Mouse (Mus musculus) CH12.LX (cell line): ENCODE measurements at regions not wholly inside any gene's neighbourhood (a gene's known extent, or its start where the extent isn't known, plus 50 kb on each side); places are given as distances from the start of the nearest gene placed in this dataset.
A peak's percentile ranks its signal among the peaks of the same experiment; 100 is the strongest.

Experiments
- DNase-seq: peaks from one replicate; pipeline ENCODE4 v3.0.0-alpha.2; 2013; ENCODE audit errors: extremely low read depth
- H3K27ac ChIP-seq: 2 replicates; pipeline ENCODE4 v1.5.1; 2012; ENCODE audit warnings: low read depth, mild to moderate bottlenecking, control low read depth, moderate library complexity; ENCODE audit not compliant: insufficient read depth
- H3K27me3 ChIP-seq: replicated peaks from 2 replicates; pipeline ENCODE3; 2012; ENCODE audit warnings: inconsistent platforms
- H3K36me3 ChIP-seq, 2 experiments: replicated peaks in 1 of 2; 2 replicates each; pipeline versions ENCODE3 to v1.6.1; 2012; ENCODE audit warnings: inconsistent platforms in 1 of 2, low read length in 1 of 2, mild to moderate bottlenecking in 1 of 2, mixed read lengths in 1 of 2, moderate library complexity in 1 of 2; ENCODE audit not compliant: control insufficient read depth in 1 of 2, insufficient read depth in 1 of 2
- H3K4me1 ChIP-seq, 2 experiments: 2 replicates each; pipeline ENCODE4 v1.6.1; 2012; ENCODE audit warnings: inconsistent platforms in 1 of 2, moderate library complexity in 1 of 2; ENCODE audit not compliant: insufficient read depth in 2 of 2, control insufficient read depth in 1 of 2
- H3K4me2 ChIP-seq: 2 replicates; pipeline ENCODE4 v1.6.1; 2012; ENCODE audit warnings: low read depth, mild to moderate bottlenecking, control low read depth; ENCODE audit not compliant: poor library complexity, insufficient read depth, severe bottlenecking
- H3K4me3 ChIP-seq, 3 experiments: fragments of 150-350 bp in 1 of 3; sonication (generic) in 1 of 3; replicated peaks in 1 of 3; 2 replicates each; pipeline versions ENCODE3 to v1.5.1; 2011 to 2012; ENCODE audit warnings: low read depth in 2 of 3, low read length in 2 of 3, mild to moderate bottlenecking in 2 of 3, moderate library complexity in 2 of 3, control low read depth in 1 of 3, improper control_type of control experiment in 1 of 3, inconsistent platforms in 1 of 3, mixed read lengths in 1 of 3; ENCODE audit not compliant: poor library complexity in 1 of 3
- H3K79me2 ChIP-seq: replicated peaks from 2 replicates; pipeline ENCODE4 v1.6.1; 2012; ENCODE audit warnings: mild to moderate bottlenecking, moderate library complexity; ENCODE audit not compliant: control insufficient read depth, poor library complexity, insufficient read depth, severe bottlenecking; ENCODE audit errors: extremely low read depth
- H3K9ac ChIP-seq: 2 replicates; pipeline ENCODE4 v1.6.1; 2012; ENCODE audit warnings: low read depth, mild to moderate bottlenecking, control low read depth, moderate library complexity; ENCODE audit not compliant: insufficient read depth
- H3K9me3 ChIP-seq: replicated peaks from 2 replicates; pipeline ENCODE3; 2012; ENCODE audit warnings: low read length, inconsistent platforms, mixed read lengths
- BHLHE40 ChIP-seq: IDR thresholded peaks from 2 replicates; pipeline ENCODE4 v1.6.1; 2011; ENCODE audit warnings: mild to moderate bottlenecking, low read depth, low read length, improper control_type of control experiment
- CHD1 ChIP-seq: IDR thresholded peaks from 2 replicates; pipeline ENCODE4 v1.6.1; 2012; ENCODE audit warnings: low read depth, low read length, improper control_type of control experiment, inconsistent platforms
- E2F4 ChIP-seq: IDR thresholded peaks from 2 replicates; pipeline ENCODE4 v1.6.1; 2011; ENCODE audit warnings: low read depth, low read length, improper control_type of control experiment; ENCODE audit not compliant: insufficient replicate concordance
- ETS1 ChIP-seq: conservative IDR thresholded peaks from 2 replicates; pipeline ENCODE4 v1.6.1; 2012; ENCODE audit warnings: low read depth, mild to moderate bottlenecking, inconsistent platforms, low read length, improper control_type of control experiment, moderate library complexity
- GABPA ChIP-seq: IDR thresholded peaks from 2 replicates; pipeline ENCODE4 v1.6.1; 2012; ENCODE audit warnings: low read depth, low read length, improper control_type of control experiment, inconsistent platforms; ENCODE audit not compliant: insufficient replicate concordance
- HCFC1 ChIP-seq: IDR thresholded peaks from 2 replicates; pipeline ENCODE4 v1.6.1; 2012; ENCODE audit warnings: low read depth, mild to moderate bottlenecking, inconsistent platforms, low read length, improper control_type of control experiment
- IRF4 ChIP-seq: IDR thresholded peaks from 2 replicates; pipeline ENCODE4 v1.6.1; 2014; ENCODE audit warnings: low read depth, mild to moderate bottlenecking, inconsistent platforms, low read length, improper control_type of control experiment
- JUN ChIP-seq: IDR thresholded peaks from 2 replicates; pipeline ENCODE4 v1.6.1; 2011; ENCODE audit warnings: low read depth, mild to moderate bottlenecking, low read length, improper control_type of control experiment, moderate library complexity; ENCODE audit not compliant: insufficient read depth
- KAT2A ChIP-seq: IDR thresholded peaks from 2 replicates; pipeline ENCODE4 v1.6.1; 2012; ENCODE audit warnings: low read length, improper control_type of control experiment, inconsistent platforms; ENCODE audit not compliant: insufficient replicate concordance
- MAFK ChIP-seq: IDR thresholded peaks from 2 replicates; pipeline ENCODE4 v1.6.1; 2011; ENCODE audit warnings: low read length, improper control_type of control experiment; ENCODE audit not compliant: insufficient replicate concordance
- MEF2A ChIP-seq: IDR thresholded peaks from 2 replicates; pipeline ENCODE4 v1.6.1; 2014; ENCODE audit warnings: low read depth, mild to moderate bottlenecking, inconsistent platforms, low read length, improper control_type of control experiment, borderline replicate concordance
- MXI1 ChIP-seq: IDR thresholded peaks from 2 replicates; pipeline ENCODE4 v1.6.1; 2011; ENCODE audit warnings: mild to moderate bottlenecking, low read depth, low read length, improper control_type of control experiment
- MYC ChIP-seq: IDR thresholded peaks from 2 replicates; pipeline ENCODE4 v1.6.1; 2011; ENCODE audit warnings: low read depth, mild to moderate bottlenecking, improper control_type of control experiment, low read length
- NRF1 ChIP-seq: IDR thresholded peaks from 2 replicates; pipeline ENCODE4 v1.6.1; 2014; ENCODE audit warnings: low read depth, mild to moderate bottlenecking, inconsistent platforms, low read length, improper control_type of control experiment, moderate library complexity
- PAX5 ChIP-seq: IDR thresholded peaks from 2 replicates; pipeline ENCODE4 v1.6.1; 2012; ENCODE audit warnings: low read length, inconsistent platforms, mixed read lengths
- RCOR1 ChIP-seq: conservative IDR thresholded peaks from 2 replicates; pipeline ENCODE4 v1.6.1; 2012; ENCODE audit warnings: low read depth, mild to moderate bottlenecking, inconsistent platforms, low read length, improper control_type of control experiment
- SIN3A ChIP-seq: IDR thresholded peaks from 2 replicates; pipeline ENCODE4 v1.6.1; 2012; ENCODE audit warnings: low read length, improper control_type of control experiment, inconsistent platforms
- TBP ChIP-seq: conservative IDR thresholded peaks from 2 replicates; pipeline ENCODE4 v1.6.1; 2011; ENCODE audit warnings: low read depth, low read length, improper control_type of control experiment
- TCF12 ChIP-seq: IDR thresholded peaks from 2 replicates; pipeline ENCODE4 v1.6.1; 2014; ENCODE audit warnings: low read depth, mild to moderate bottlenecking, inconsistent platforms, low read length, improper control_type of control experiment
- ZC3H11A ChIP-seq: IDR thresholded peaks from 2 replicates; pipeline ENCODE4 v1.6.1; 2012; ENCODE audit warnings: low read depth, mild to moderate bottlenecking, inconsistent platforms, low read length, improper control_type of control experiment
- ZMIZ1 ChIP-seq: IDR thresholded peaks from 2 replicates; pipeline ENCODE4 v1.6.1; 2012; ENCODE audit warnings: low read depth, mild to moderate bottlenecking, inconsistent platforms, low read length, improper control_type of control experiment
- ZNF384 ChIP-seq: IDR thresholded peaks from 2 replicates; pipeline ENCODE4 v1.6.1; 2012; ENCODE audit warnings: low read depth, low read length, improper control_type of control experiment, inconsistent platforms
- dilution Hi-C: fragments of 300-500 bp; cut with MboI; formaldehyde crosslinking; loops from 2 replicates; pipeline ENCODE4 v1.14.3; 2020; ENCODE audit warnings: low sequenced_read_pairs; ENCODE audit not compliant: extremely low pct_unique_long_range_greater_than_20kb, extremely low pct_ligation_motif_present
- in situ Hi-C: fragments of 300-500 bp; cut with MboI; formaldehyde crosslinking; loops from 3 replicates; pipeline ENCODE4 v1.14.3; 2019; ENCODE audit warnings: low sequenced_read_pairs, low pct_ligation_motif_present, low pct_unique_long_range_greater_than_20kb, mixed read lengths

DNA sequence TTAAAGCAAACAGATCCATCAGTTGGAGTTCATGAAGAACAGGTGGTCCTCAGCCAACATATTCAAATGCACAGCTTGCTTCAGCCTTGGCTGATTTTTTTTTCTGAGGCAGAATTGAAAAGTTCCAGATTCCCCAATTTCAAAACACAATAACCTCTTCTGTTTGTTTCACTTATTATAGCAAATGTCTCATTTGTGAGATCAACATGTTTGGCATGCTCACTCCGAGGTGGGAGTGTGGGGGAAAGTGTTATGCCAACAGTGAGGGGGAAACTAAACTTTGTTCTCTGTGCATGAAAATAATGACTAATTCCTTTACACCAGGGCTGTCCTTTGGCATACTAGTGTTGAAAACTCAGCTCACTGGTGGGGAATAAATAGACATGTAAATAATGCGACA lies 100.4 kb upstream of the Lcorl start:
- no peak overlapping the region for H3K4me2 ChIP-seq
- no peaks in the 10 kb centered on the region for H3K9me3 ChIP-seq
- H3K36me3 ChIP-seq, result no peaks in the 10 kb centered on the region
- dilution Hi-C loops (no loop called here), in situ Hi-C loops (no loop called here)
- H3K4me1 ChIP-seq, result no peaks in the 10 kb centered on the region
- TF ChIP-seq ZC3H11A (no peak), MYC (no peak), ZNF384 (no peak), GABPA (no peak), MXI1 (no peak), MAFK (no peak), SIN3A (no peak), ZMIZ1 (no peak), KAT2A (no peak)
- no peak overlapping the region for H3K27ac ChIP-seq
- H3K27me3 ChIP-seq, result no peaks in the 10 kb centered on the region
- DNase-seq, result no peak
- no peak overlapping the region for H3K4me3 ChIP-seq
- H3K79me2 ChIP-seq, result no peaks in the 10 kb centered on the region
- H3K9ac ChIP-seq, result no peak overlapping the region

GRCm38 (mm10) chr5:45943970-45944369 lies 86.6 kb upstream of the Lcorl start:
- H3K9me3 ChIP-seq, result no peaks in the 10 kb centered on the region
- H3K4me3 ChIP-seq, result no peak overlapping the region
- no peak overlapping the region for H3K9ac ChIP-seq
- no peak for DNase-seq
- H3K27ac ChIP-seq, result no peak overlapping the region
- dilution Hi-C loops, result no loop called here
- H3K36me3 ChIP-seq, result no peaks in the 10 kb centered on the region
- no peaks in the 10 kb centered on the region for H3K27me3 ChIP-seq
- H3K4me1 ChIP-seq, result no peaks in the 10 kb centered on the region
- in situ Hi-C loops, result no loop called here
- no peaks in the 10 kb centered on the region for H3K79me2 ChIP-seq
- no peak for TF ChIP-seq ZC3H11A
- H3K4me2 ChIP-seq, result no peak overlapping the region

DNA sequence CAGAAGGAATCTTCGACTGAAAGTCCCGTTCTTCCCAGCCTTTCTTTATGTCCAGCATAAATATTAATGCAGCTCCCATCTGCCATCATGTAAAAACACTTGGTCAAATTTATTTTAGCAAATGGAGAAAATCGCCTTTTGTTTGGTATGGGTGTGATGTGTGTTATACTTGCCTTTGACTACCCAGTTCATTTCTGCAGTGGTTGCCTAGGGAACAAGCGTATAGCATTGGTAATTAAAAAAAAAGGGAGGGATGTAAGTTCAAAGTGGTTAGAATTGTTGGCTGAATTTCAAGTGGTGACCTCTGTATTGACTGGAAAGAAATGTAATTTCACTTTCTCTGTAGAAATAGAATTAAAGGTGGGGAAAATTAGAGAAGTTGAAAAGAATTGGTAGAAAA lies 75.6 kb upstream of the Lcorl start:
- Histone ChIP-seq H3K27me3 (no peaks in the 10 kb centered on the region), H3K4me1 (peaks cover 0 to 4% of the 10 kb centered on the region in 2 experiments; a peak in 1 of 4 replicates), H3K27ac (no peak overlapping the region), H3K4me2 (peak overlapping the region; percentile 3; the same call in 1 of the 2 replicates), H3K9me3 (no peaks in the 10 kb centered on the region), H3K9ac (no peak overlapping the region), H3K36me3 (no peaks in the 10 kb centered on the region), H3K4me3 (no peak overlapping the region), H3K79me2 (no peaks in the 10 kb centered on the region)
- no peak for DNase-seq
- TF ChIP-seq JUN, result no peak
- no peak for TF ChIP-seq NRF1
- TF ChIP-seq ZC3H11A, result no peak
- no peak for TF ChIP-seq MYC
- no peak for TF ChIP-seq ZMIZ1
- TF ChIP-seq MEF2A, result no peak
- no peak for TF ChIP-seq BHLHE40
- TF ChIP-seq RCOR1, result no peak
- no peak for TF ChIP-seq PAX5
- no peak for TF ChIP-seq IRF4
- TF ChIP-seq E2F4, result no peak
- no peak for TF ChIP-seq TBP
- no peak for TF ChIP-seq HCFC1
- TF ChIP-seq CHD1, result no peak
- TF ChIP-seq ETS1, result no peak
- TF ChIP-seq TCF12, result no peak
- TF ChIP-seq MXI1, result no peak
- dilution Hi-C loops, result no loop called here
- in situ Hi-C loops, result no loop called here
